Mouse (Mus musculus) thymus, postnatal 14 days (tissue): ENCODE results near the gene Gm17349.

ENCODE experiments used
- DNase-seq: peaks from one replicate; pipeline ENCODE4 v3.0.0; 2021

Gene Gm17349

GRCm38 (mm10) chr15:99661121-99661830, 44.0 kb downstream of the Gm17349 start:
- DNase-seq, result no peak

GRCm38 (mm10) chr15:99658437-99658836, 46.9 kb downstream of the Gm17349 start:
- no peak for DNase-seq

GRCm38 (mm10) chr15:99655956-99656355, 49.3 kb downstream of the Gm17349 start:
- no peak for DNase-seq

GRCm38 (mm10) chr15:99653876-99654275, 51.4 kb downstream of the Gm17349 start:
- no peak for DNase-seq

GRCm38 (mm10) chr15:99653291-99653690, 52.0 kb downstream of the Gm17349 start:
- DNase-seq, result no peak
